Mouse (Mus musculus) kidney, postnatal 36 days (tissue): ENCODE measurements at regions not wholly inside any gene's neighbourhood (a gene's known extent, or its start where the extent isn't known, plus 50 kb on each side); places are given as distances from the start of the nearest gene placed in this dataset.

Experiments used
- DNase-seq, 2 experiments: peaks; one replicate each; pipeline ENCODE4 v3.0.0; 2021 to 2022; ENCODE audit warnings: mixed read lengths in 2 of 2

DNA sequence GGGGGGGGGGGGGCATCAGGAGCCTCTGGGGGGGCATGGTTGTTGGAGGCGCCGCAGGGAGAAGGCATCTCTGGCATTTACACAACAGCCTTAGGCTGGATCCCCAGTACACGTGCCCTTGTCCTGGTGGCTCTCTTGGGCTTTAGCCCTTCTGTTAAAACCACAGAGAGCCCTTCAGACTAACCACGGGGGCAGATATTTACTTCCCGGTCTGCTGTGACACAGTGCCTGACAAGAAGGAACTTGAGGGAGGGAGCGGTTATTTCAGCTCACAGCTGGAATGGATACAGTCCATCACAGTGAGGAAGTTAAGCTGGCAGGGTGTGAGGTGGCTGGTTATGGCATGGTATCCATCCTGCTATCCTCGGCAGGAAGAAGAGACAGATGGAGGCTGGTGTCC, 71.0 kb upstream of the Gm11733 start:
- no peak for DNase-seq

DNA sequence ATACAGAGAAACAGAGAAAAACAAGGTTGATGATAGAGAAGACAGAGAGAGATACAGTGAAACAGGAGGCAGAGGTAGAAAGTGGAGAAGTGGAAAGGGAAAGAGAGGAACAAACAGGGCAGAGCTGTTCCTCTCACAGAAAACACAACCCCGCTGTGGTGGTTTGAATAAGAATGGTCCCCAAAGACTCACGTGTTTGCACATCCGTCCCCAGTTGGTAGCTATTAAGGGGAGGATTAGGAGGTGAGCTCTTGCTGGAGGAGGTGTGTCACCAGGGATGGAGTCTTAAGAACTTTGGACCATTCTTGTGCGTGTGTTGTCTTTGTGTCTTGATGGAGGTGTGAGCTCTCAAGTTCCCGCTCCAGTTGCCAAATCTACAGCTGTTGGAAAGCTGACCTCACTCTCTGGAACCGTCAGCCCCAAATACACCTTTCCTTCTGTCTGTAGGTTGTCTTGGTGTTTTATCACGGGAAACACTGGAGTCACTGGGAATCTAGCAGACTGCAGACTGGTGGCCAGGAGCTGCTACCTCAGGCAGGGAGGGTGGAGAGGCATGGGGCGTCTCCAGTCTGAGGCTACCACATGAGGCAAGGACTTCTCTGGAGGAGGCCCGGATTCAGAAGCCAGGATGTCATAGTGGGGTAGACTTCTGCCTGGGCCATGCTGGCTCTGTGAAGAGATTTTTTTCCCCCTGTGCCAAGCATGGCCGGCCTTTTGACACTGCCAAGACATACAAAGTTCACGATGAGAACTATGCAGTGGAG, 70.0 kb upstream of the Gm11733 start:
- no peak for DNase-seq

DNA sequence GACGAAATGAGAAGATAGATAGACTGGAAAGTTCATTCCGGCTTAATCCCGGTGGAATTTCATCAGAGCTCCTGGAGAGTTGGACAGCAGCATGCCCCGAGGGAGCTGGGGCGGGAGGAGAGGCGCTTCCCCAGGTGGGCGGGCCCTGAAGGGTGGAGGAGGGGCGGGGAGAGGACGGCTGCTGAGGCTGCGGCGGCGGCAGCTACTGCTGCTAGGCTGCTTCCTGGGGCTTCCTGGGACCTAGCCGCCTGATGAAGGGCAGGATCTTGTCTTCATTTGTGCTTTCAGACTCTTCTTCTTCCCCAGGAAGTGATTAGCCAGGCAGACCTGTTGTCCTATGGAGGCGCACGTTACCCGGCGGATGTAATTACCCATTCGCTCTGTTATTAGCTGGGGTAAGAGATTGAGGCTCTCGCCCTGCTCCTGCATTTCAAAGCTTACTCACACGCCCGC, 69.3 kb upstream of the Gm11733 start:
- DNase-seq = peak; percentile 72 to 82

DNA sequence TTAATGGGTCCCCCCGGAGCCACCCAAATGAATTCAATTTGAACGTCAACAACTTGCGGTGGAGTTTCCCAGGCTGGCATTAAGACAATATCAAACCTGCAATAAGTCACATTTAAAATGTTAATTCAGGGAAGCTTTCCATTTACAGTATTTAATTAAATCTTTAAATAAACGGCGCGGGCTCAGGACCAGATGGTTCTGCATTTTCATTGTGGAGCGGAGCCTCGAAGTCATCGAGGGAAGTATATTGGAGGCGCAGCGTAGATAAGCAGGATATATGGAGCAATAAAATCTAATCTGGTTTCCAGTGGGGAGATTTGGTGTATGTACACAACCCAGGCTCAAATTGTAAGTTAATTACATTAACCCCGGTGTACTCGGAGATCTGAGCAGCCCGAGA, 68.7 kb upstream of the Gm11733 start:
- DNase-seq = no peak

DNA sequence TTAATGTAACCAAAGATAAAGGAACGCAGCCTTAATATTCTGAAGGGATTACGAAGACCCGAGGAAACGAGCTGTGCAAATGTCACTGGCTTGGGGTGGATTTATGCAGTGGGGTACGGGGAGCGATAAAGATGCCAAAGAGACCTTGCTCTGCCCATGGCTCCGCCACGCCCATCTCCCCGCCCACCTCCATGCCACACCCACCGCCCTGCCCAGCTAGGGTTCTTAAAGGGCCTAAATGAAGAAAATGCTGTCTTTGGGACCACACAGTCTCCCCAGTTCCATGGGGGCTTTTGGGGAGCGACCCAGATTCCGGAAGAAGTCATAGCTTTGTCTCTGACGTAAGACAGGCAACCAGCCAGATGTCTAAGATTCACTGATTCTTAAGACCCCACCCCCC, 68.2 kb upstream of the Gm11733 start:
- DNase-seq = peak; percentile 47 to 72

DNA sequence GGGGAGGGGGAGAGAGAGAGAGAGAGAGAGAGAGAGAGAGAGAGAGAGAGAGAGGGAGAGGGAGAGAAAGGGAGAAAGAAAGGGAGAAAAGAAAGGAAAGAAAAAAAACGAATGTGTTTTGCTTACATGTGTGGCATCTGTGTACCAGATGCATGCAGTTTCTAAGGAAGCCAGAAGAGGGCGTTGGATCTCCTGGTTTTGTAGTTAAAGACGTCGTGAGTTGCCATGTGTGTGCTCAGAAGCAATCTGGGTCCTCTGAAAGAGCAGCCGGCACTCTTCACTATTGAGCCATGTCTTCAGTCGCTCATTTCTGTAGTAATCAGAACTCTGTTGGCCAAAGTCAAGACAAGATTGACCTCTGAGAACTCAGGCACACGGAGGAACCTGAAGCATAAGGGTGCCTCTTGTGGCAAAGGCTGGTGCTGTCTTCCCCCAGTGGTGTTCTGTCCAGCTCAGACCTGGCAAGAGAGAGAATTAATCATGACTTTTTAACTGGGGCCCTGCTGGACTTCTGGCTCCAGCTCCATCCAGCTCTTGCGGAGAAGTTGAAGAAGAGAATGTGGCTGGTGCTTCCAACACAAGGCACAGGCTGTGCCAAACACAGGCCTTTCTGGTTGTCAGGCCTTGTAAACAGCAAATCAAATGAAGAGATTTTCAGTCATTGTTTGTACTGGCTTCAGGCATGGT, 67.0 kb upstream of the Gm11733 start:
- DNase-seq = peak in 1 of 2 experiments; percentile 51

DNA sequence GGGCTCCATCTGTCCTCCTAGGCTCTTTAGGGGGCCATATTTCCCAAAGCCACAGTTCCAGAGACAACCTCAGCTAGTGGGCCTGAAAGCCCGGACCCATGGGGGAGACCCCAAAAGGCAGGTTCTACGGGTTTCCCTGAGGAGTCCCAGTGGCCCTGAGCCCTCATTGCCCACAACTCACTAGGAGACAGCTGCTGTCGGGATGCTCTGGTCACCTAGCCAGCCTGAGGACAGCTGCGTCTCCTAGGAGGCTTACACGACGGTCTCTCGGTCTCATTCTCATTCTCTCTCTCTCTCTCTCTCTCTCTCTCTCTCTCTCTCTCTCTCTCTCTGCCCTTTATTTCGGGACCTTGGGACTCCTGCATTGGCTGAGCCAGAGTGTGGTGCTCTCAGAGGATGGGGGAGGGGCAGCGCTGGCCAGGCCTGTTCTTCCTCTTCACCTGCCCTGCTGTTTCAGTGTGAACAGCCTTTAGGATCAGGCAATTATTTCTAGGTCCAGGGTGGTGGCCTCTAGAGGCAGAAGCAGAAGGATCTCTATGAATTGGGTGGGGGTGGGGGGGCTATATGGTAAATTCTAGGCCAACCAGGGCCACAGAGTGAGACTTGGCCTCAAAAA, 66.1 kb upstream of the Gm11733 start:
- peak in 1 of 2 experiments; percentile 44 for DNase-seq

DNA sequence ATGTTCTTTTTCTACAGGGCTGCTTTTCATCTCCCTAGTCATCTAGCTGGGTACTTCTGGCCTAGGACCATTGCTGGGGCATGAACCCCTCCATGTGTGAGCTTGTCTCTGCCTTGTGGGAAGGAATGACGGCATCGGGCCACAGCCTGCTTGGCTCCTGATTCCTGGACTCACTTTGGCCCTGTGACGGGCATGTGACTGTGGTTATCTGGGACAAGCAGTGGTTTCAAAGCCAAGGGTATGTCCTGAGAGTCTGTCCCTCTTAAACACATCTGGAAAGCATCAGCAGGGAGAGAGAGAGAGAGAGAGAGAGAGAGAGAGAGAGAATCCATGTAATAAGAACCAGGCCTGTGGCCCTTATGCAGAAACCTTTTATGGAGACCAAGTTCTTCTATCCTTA, 65.2 kb upstream of the Gm11733 start:
- DNase-seq = no peak

DNA sequence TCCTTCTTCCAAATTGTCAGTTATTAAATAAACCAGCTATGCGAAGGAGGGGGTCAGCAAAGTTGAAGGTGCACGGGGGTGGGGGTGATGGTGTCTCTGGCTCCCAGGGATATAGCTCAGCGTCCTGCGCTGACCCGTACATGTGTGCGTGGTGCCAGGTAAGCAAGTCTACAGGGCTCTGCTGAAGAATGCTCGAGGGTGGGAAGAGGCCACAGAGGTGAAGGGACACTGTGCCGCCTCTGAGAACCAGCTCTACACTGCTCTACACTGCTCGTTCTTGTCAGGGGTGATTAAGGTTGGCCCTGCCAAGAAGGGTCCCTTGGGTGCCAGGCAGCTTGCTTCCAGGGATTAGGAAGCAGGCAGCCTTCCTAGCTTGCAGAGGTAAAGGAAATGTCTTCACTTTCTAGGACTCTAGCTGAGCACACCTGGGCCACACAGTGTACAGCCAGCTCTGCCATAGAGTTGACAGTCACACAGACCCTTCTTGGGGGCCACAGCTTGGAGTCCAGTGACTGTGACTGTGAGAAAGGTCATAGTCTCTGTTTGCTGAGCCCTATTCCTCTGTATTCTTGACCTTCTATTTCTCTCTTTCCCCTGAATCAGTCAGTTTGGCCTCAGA, 64.7 kb upstream of the Gm11733 start:
- no peak for DNase-seq

DNA sequence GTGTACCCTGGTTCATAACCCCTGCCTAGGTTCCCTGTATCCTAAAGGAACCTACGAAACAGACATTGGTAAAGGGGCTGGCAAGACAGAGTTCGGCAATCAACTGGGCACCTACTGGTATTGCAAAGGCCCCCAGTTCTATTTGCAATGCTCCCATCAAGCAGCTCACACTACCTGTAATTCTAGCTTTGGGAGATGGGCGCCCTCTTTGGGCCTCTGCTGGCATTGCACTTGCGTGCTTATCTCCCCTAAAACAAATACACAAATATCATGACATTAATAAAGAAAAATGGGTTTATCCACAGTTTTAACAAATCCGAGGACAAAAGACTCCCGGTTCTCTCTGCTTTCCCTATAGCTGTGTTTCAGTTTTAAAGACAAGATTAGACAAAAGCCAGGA, 61.5 kb upstream of the Gm11733 start:
- DNase-seq = no peak

DNA sequence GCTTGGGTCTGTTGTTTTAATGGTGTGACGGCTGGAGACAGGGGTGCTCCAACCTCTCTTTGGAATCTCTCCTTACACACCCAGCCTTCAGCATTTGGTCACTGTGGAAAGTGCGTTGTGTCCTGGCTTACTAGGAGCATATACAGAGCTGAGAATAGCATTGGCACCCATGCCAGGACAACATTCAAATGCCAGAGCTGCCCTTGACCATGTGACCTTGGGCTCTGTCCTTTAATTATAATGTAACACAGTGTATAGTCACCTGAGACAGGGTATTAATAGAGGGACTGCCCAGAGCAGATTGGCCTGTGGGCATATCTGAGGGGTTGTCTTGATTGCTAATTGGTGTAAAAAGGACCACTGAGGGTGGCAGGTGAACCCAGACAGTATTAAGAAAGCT, 60.7 kb upstream of the Gm11733 start:
- no peak for DNase-seq

DNA sequence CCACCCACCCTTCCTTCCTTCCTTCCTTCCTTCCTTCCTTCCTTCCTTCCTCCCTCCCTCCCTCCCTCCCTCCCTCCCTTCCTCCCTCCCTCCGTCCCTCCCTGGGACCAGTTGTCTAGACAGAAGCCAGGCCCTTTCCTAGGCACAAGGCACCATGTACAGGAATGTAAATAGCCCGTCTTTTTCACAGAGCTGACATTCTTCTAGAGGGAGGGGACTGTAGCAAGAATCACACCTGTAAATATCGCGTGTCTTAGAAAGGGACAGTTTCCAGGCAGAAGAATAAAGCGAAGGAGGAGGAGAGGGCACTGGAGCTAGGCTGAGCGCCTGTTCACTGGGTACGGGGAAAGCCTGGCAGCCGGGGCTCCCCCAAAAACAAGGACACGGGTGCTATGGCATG, 58.7 kb upstream of the Gm11733 start:
- no peak for DNase-seq

DNA sequence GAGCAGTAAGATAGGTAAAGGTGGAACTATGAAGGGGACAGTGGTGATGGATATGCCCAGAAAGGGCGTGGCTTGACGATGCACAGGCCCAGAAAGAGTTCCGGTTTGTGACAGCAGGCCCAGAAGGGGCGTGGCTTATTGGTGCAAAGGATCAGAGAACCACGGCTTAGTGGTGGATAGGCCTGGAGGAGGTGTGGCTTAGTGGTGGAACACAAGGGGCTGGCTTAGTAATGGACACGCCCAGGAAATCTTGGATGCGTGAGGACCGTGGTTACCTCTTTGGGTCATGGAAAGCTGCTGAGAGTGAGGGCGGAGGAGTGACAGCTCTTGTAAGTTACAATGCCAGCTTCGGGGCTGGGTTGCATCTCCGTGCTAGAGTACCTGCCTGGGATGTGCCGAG, 58.2 kb upstream of the Gm11733 start:
- DNase-seq = no peak

DNA sequence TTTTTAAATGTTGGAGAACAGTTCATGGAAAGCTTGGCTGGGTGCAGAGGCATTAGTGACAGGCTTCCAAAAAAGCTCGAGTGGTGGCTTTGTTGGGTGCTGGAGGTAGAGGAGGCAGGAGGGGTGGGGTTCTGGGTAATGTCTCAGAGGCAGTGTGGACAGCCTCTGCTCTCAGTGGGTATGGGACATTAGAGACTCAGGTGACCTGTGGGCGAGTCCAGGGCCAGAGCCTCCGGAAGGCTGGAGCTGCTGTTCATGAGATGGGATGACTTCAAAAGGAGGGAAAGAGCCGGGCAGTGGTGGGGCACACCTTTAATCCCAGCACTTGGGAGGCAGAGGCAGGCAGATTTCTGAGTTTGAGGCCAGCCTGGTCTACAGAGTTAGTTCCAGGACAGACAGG, 57.5 kb upstream of the Gm11733 start:
- DNase-seq = no peak

DNA sequence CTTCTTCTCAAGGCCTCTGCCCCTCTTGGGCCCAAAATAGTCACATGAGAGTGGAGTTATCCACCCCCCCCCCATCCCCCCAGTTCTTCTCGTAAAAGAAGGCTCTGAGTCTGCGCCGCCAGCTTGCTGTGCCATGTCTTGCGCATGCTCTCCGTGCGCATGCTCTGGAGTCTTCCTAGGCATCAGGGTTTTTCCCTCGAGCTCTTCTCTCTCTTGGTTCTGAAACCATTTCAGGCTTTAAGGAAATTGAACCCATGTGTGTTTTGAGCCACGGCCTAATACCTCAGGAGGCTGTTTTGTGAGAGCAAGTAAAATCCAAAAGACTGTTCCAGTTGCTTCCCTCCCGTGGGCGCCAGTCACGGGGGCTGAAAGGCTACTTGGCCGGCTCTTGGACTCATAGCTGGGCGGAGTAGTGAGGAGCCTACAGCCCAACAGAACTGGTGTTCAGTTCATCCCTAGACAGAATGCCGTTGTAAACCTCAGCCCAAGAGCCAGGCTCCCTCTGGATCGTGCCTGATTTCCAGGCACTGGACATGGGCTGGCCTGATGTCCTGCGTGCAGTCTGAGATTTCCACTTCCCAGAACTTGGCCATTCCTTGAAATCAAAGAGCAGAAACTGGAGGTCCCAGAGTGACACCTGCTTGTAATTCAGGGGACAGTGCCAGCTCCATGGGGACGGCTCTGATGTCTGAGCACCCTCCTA, 56.2 kb upstream of the Gm11733 start:
- no peak for DNase-seq

DNA sequence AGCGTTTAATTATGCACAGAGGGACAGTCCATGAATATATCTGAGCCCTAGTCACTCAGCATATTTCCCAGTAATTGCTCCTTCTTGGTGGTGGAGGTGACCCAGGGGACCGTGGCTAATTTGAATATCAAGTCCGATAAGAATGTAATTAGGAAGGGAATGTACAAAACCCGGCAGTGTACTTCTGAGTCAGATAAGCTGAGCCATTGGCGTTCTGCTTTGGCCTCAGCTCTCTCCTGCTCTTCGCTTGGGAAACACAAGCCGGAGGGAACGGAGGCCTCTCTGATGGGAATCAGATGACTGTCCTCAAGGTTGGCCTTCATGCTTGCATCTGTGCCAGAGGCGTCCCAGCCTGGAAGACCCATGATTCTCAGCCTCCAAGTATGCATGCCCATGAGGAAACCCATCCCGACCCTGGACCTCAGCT, 54.8 kb upstream of the Gm11733 start:
- no peak for DNase-seq

DNA sequence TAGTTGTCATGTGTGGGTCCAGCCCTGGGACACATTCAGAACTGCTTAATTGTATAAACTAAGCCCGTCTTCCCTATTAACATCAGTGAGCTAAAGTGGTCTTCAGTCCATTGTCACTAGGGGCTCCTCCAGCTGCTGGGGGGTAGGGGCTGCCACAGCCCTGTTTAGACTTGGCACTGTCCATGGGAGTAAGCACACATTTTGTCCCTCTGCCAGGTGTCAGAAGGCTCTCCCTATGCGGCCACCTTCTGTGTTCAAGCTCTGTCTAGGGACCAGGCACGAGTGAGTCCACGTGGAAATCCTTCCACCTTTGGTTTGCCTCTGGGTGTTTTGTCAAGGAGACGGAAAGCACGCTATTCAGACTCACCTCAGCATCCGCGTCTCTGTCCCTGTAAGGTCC, 54.3 kb upstream of the Gm11733 start:
- no peak for DNase-seq

DNA sequence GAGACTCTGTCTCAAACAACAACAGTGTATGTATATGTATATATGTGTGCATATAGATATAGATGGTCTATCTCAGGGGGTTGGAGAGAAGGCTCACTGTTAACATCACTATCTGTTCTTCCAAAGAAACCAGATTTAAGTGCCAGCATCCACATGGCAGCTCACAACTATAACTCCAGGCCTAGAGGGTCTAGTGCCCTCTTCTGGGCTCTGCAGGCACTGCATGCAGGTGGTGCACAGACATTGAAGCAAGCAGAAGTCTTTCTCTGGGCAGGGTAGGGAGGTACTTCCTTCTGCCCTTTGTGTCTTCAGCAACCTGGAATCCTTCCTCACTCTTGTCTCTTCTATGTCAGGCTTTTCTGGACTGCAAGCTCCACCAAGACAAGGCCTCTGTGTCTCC, 50.1 kb upstream of the Gm11733 start:
- peak in 1 of 2 experiments; percentile 38 for DNase-seq
